8 mouse cellular contexts compared by ENCODE assay signal in the genomic region with DNA sequence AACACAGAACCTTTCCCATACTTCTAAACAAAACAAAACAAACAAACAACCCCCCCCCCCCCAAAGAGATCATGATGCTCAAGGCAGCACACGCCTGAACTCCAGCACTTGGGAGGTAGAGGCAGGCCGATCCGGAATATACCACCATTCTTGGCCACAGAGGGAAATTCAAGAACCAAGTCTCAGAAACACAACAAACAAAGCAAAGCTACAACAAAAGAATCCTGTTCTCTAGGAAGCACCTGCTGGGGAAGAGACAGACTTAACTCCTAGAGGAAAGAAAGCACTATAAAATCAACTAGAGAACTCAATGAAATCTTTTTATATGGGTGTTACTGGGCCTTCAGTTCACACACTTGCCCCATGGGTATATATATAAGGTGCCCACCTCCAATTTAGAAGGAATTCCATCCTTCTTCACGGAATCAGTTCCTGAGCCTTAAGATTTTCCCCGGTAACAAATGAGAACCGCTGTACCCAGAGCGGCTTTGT.
DNase-seq lines count a peak whose midpoint lies in the region; ATAC-seq and TF ChIP-seq lines count a peak whose summit lies in the region.

No protein-coding gene starts in this region.

- 35% methylated on average over 7 of the region's 7 CpGs for WGBS in kidney, embryonic 16.5 days
- WGBS in kidney, adult 2 months = 71% methylated on average over 7 of the region's 7 CpGs
- 14% methylated on average over 7 of the region's 7 CpGs for WGBS in embryonic facial prominence, embryonic 11.5 days
- 45% methylated on average over 7 of the region's 7 CpGs for WGBS in intestine, embryonic 14.5 days
- WGBS in neural tube, embryonic 12.5 days = 13% methylated on average over 7 of the region's 7 CpGs

- TF ChIP-seq CTCF in kidney, adult 2 months (conservative IDR thresholded peaks at IDR 0.05; ENCODE audit: insufficient read depth, insufficient read length, low read depth, low read length) = no peak

- no peaks in the 10 kb centered on the region for H3K27me3 ChIP-seq in kidney, embryonic 16.5 days (ENCODE audit: insufficient read depth, low read length)
- H3K27me3 ChIP-seq in kidney, adult 2 months (replicated peaks; ENCODE audit: control insufficient read depth, insufficient read depth, low read length) = no peaks in the 10 kb centered on the region
- H3K27me3 ChIP-seq in embryonic facial prominence, embryonic 11.5 days (ENCODE audit: control insufficient read depth, insufficient read depth, low read length) = no peaks in the 10 kb centered on the region
- no peaks in the 10 kb centered on the region for H3K27me3 ChIP-seq in intestine, embryonic 14.5 days (replicated peaks; ENCODE audit: control insufficient read depth, insufficient read depth, low read length)
- H3K27me3 ChIP-seq in neural tube, embryonic 12.5 days (replicated peaks) = no peaks in the 10 kb centered on the region

- H3K4me2 ChIP-seq in kidney, embryonic 16.5 days (replicated peaks; ENCODE audit: low read depth, low read length) = peak overlapping the region; percentile 69
- H3K4me2 ChIP-seq in embryonic facial prominence, embryonic 11.5 days (ENCODE audit: low read depth, low read length) = no peak overlapping the region; the same call in 1 of the 2 replicates
- peak overlapping the region; percentile 69 for H3K4me2 ChIP-seq in intestine, embryonic 14.5 days (ENCODE audit: low read length)
- peak overlapping the region; percentile 62 for H3K4me2 ChIP-seq in neural tube, embryonic 12.5 days (replicated peaks)

- H3K4me1 ChIP-seq in kidney, embryonic 16.5 days (ENCODE audit: insufficient read depth, low read length) = peaks cover 67% of the 10 kb centered on the region
- no peaks in the 10 kb centered on the region for H3K4me1 ChIP-seq in kidney, adult 2 months (ENCODE audit: control insufficient read depth, insufficient read depth, low read length)
- H3K4me1 ChIP-seq in embryonic facial prominence, embryonic 11.5 days (ENCODE audit: control insufficient read depth, insufficient read depth, low read length) = peaks cover 4% of the 10 kb centered on the region
- H3K4me1 ChIP-seq in intestine, embryonic 14.5 days (replicated peaks; ENCODE audit: control insufficient read depth, insufficient read depth, low read length) = peaks cover 44% of the 10 kb centered on the region
- H3K4me1 ChIP-seq in neural tube, embryonic 12.5 days = peaks cover 53% of the 10 kb centered on the region

- DNase-seq in kidney, adult 2 months = no peak
- peak; percentile 24 for DNase-seq in embryonic facial prominence, embryonic 11.5 days (ENCODE audit: low spot score)
- no peak for DNase-seq in intestine, embryonic 14.5 days (ENCODE audit: low spot score)
- no peak for DNase-seq in ovary, postnatal 14 days (ENCODE audit: low spot score)
- DNase-seq in urinary bladder, postnatal 14 days (ENCODE audit: low spot score) = no peak

- peak overlapping the region; percentile 96 for H3K27ac ChIP-seq in kidney, embryonic 16.5 days (ENCODE audit: low read length)
- no peak overlapping the region for H3K27ac ChIP-seq in kidney, adult 2 months (ENCODE audit: insufficient read depth, low read depth, low read length)
- peak overlapping the region; percentile 98; the same call in 1 of the 2 replicates for H3K27ac ChIP-seq in embryonic facial prominence, embryonic 11.5 days (replicated peaks; ENCODE audit: low read depth, low read length)
- peak overlapping the region; percentile 98 for H3K27ac ChIP-seq in intestine, embryonic 14.5 days (ENCODE audit: low read depth)
- H3K27ac ChIP-seq in neural tube, embryonic 12.5 days = peak overlapping the region; percentile 93

- H3K36me3 ChIP-seq in kidney, embryonic 16.5 days (ENCODE audit: insufficient read depth, low read length) = no peaks in the 10 kb centered on the region
- H3K36me3 ChIP-seq in kidney, adult 2 months (ENCODE audit: control insufficient read depth, insufficient read depth, low read length) = no peaks in the 10 kb centered on the region
- no peaks in the 10 kb centered on the region for H3K36me3 ChIP-seq in embryonic facial prominence, embryonic 11.5 days (replicated peaks; ENCODE audit: control insufficient read depth, insufficient read depth, low read depth, low read length)
- H3K36me3 ChIP-seq in intestine, embryonic 14.5 days (ENCODE audit: control insufficient read depth, insufficient read depth, low read length) = no peaks in the 10 kb centered on the region
- H3K36me3 ChIP-seq in neural tube, embryonic 12.5 days = no peaks in the 10 kb centered on the region

- TF ChIP-seq POLR2A in kidney, adult 2 months (IDR thresholded peaks at IDR 0.05; ENCODE audit: low read depth, low read length) = no peak

- no peaks in the 10 kb centered on the region for H3K9me3 ChIP-seq in kidney, embryonic 16.5 days (ENCODE audit: low read length)
- H3K9me3 ChIP-seq in embryonic facial prominence, embryonic 11.5 days (replicated peaks; ENCODE audit: control insufficient read depth, low read length) = no peaks in the 10 kb centered on the region
- no peaks in the 10 kb centered on the region for H3K9me3 ChIP-seq in intestine, embryonic 14.5 days (ENCODE audit: control insufficient read depth, low read length)
- no peaks in the 10 kb centered on the region for H3K9me3 ChIP-seq in neural tube, embryonic 12.5 days

- peak overlapping the region; percentile 54 for H3K4me3 ChIP-seq in kidney, embryonic 16.5 days (ENCODE audit: low read length)
- no peak overlapping the region for H3K4me3 ChIP-seq in kidney, adult 2 months (ENCODE audit: insufficient read depth, low read depth, low read length)
- H3K4me3 ChIP-seq in embryonic facial prominence, embryonic 11.5 days (ENCODE audit: low read depth, low read length) = no peak overlapping the region; the same call in 1 of the 2 replicates
- peak overlapping the region; percentile 49; the same call in 1 of the 2 replicates for H3K4me3 ChIP-seq in intestine, embryonic 14.5 days (ENCODE audit: low read depth, low read length)
- H3K4me3 ChIP-seq in neural tube, embryonic 12.5 days = no peak overlapping the region

- H3K9ac ChIP-seq in kidney, embryonic 16.5 days (replicated peaks; ENCODE audit: low read length) = peak overlapping the region; percentile 78
- H3K9ac ChIP-seq in embryonic facial prominence, embryonic 11.5 days (replicated peaks; ENCODE audit: low read length) = peak overlapping the region; percentile 86
- peak overlapping the region; percentile 88; the same call in 1 of the 2 replicates for H3K9ac ChIP-seq in intestine, embryonic 14.5 days (ENCODE audit: low read length)
- 0 out of 2 replicates have a peak overlapping the region, but pooled peaks have one; percentile 70 for H3K9ac ChIP-seq in neural tube, embryonic 12.5 days

- no peak for ATAC-seq in kidney, embryonic 16.5 days (ENCODE audit: low FRiP score, low TSS enrichment)
- no peak for ATAC-seq in embryonic facial prominence, embryonic 11.5 days (replicated peaks; ENCODE audit: insufficient number of reproducible peaks, low FRiP score, low TSS enrichment, low read depth)
- ATAC-seq in intestine, embryonic 14.5 days (replicated peaks; ENCODE audit: low FRiP score, low TSS enrichment, low read depth) = no peak
- ATAC-seq in neural tube, embryonic 12.5 days (ENCODE audit: low FRiP score, low read depth) = no peak
- ATAC-seq in activated CD4-positive, CD25-positive, alpha-beta regulatory T cell, adult 4 months = no peak

Comparison
In these comparisons a context has a peak if more than half of its experiments do, and no peak if none do; other contexts are left out.
1. H3K4me3 ChIP-seq: peak in kidney, embryonic 16.5 days (single experiment) and intestine, embryonic 14.5 days (single experiment); none in kidney, adult 2 months (single experiment), embryonic facial prominence, embryonic 11.5 days (single experiment) and neural tube, embryonic 12.5 days (single experiment).
2. Peak in every context shown above with its lines, with median percentiles within 50 percentile points of each other: H3K9ac ChIP-seq.